23 mouse cellular contexts compared by ENCODE assay signal in genomic region chr13:79044657-79045056, GRCm38 (mm10).
"Had no signal": no experiment of that assay in that cellular context is flagged by ENCODE, and none has a peak within 500 bp of the region (broad histone marks: within the 10 kb centered on the region; RNA-seq: fewer than 3 reads in every experiment).

No protein-coding gene starts in this region.

- ATAC-seq: hindbrain, postnatal 0 days; intestine, embryonic 16.5 days had no signal

- H3K9ac ChIP-seq: heart, embryonic 12.5 days; hindbrain, embryonic 13.5 days; hindbrain, embryonic 15.5 days; limb, embryonic 12.5 days; liver, embryonic 13.5 days; liver, embryonic 15.5 days had no signal

- H3K27me3 ChIP-seq: heart, embryonic 12.5 days; hindbrain, embryonic 13.5 days; hindbrain, embryonic 15.5 days; limb, embryonic 12.5 days; liver, embryonic 13.5 days; liver, embryonic 15.5 days had no signal

- DNase-seq: gastrocnemius, postnatal 14 days; gastrocnemius, postnatal 36 days; heart, adult 18-20 months; heart, postnatal 10 days; kidney, adult 18-20 months; kidney, adult 8-10 months; kidney, postnatal 10 days; kidney, postnatal 25 days; kidney, postnatal 4 days; liver; liver, embryonic 13.5 days had no signal

- H3K9me3 ChIP-seq: heart, embryonic 10.5 days; heart, embryonic 12.5 days; hindbrain, embryonic 13.5 days; hindbrain, embryonic 15.5 days; limb, embryonic 10.5 days; limb, embryonic 12.5 days; liver, embryonic 13.5 days; liver, embryonic 15.5 days had no signal

- H3K4me2 ChIP-seq: heart, embryonic 12.5 days; hindbrain, embryonic 13.5 days; hindbrain, embryonic 15.5 days; limb, embryonic 12.5 days; liver, embryonic 11.5 days; liver, embryonic 13.5 days; liver, embryonic 15.5 days had no signal

- H3K27ac ChIP-seq: heart, embryonic 10.5 days; hindbrain, embryonic 13.5 days; hindbrain, embryonic 15.5 days; hindbrain, postnatal 0 days; layer of hippocampus, adult 2 months; left cerebral cortex, adult 2 months; limb, embryonic 10.5 days; limb, embryonic 12.5 days; liver, embryonic 13.5 days; liver, embryonic 15.5 days had no signal

- H3K4me3 ChIP-seq: heart, embryonic 10.5 days; heart, embryonic 12.5 days; hindbrain, embryonic 13.5 days; hindbrain, embryonic 15.5 days; layer of hippocampus, adult 2 months; left cerebral cortex, adult 2 months; limb, embryonic 10.5 days; limb, embryonic 12.5 days; liver, embryonic 13.5 days; liver, embryonic 15.5 days had no signal

- H3K4me1 ChIP-seq: heart, embryonic 10.5 days; heart, embryonic 12.5 days; hindbrain, embryonic 13.5 days; hindbrain, embryonic 15.5 days; limb, embryonic 10.5 days; limb, embryonic 12.5 days; liver, embryonic 13.5 days; liver, embryonic 15.5 days had no signal

- H3K36me3 ChIP-seq: heart, embryonic 10.5 days; heart, embryonic 12.5 days; hindbrain, embryonic 13.5 days; hindbrain, embryonic 15.5 days; limb, embryonic 10.5 days; limb, embryonic 12.5 days; liver, embryonic 13.5 days; liver, embryonic 15.5 days had no signal
